Mouse (Mus musculus) G1E (cell line): Measurements from ENCODE around the gene Mrpl51. TPM values are rescaled to one million over a fixed set of nuclear protein-coding genes. Genes with fewer than 3 reads are reported as not detected.
A peak's percentile ranks its signal among the peaks of the same experiment; 100 is the strongest.

Experiments used
- ATAC-seq: 2 replicates; pipeline ENCODE4 v1.8.0; 2016; ENCODE audit warnings: mild to moderate bottlenecking; ENCODE audit not compliant: insufficient number of reproducible peaks, poor library complexity, low FRiP score, severe bottlenecking; ENCODE audit errors: extremely low read depth
- DNase-seq: peaks from one replicate; pipeline ENCODE4 v3.0.0; 2012; ENCODE audit warnings: low spot score
- H3K27me3 ChIP-seq: 2 replicates; pipeline ENCODE4 v1.6.1; 2012; ENCODE audit warnings: mild to moderate bottlenecking, low read length, inconsistent platforms; ENCODE audit not compliant: insufficient read depth
- H3K36me3 ChIP-seq: replicated peaks from 2 replicates; pipeline ENCODE3; 2012; ENCODE audit warnings: mild to moderate bottlenecking, inconsistent platforms
- H3K4me1 ChIP-seq: 2 replicates; pipeline ENCODE4 v1.6.1; 2012; ENCODE audit warnings: low read depth, low read length, inconsistent platforms, mixed read lengths; ENCODE audit not compliant: insufficient read depth
- H3K4me3 ChIP-seq: 2 replicates; pipeline ENCODE4 v1.5.1; 2012; ENCODE audit warnings: low read depth, mild to moderate bottlenecking, inconsistent platforms, low read length, moderate library complexity, mixed read lengths
- H3K9me3 ChIP-seq: replicated peaks from 2 replicates; pipeline ENCODE4 v1.6.1; 2012; ENCODE audit warnings: inconsistent platforms
- CTCF ChIP-seq: IDR thresholded peaks from 2 replicates; pipeline ENCODE4 v1.5.1; 2012; ENCODE audit warnings: low read depth, low read length, inconsistent platforms, mixed read lengths
- GATA1 ChIP-seq: IDR thresholded peaks from 2 replicates; pipeline ENCODE4 v1.6.1; 2012; ENCODE audit warnings: borderline replicate concordance, low read length, inconsistent platforms, mixed read lengths
- GATA2 ChIP-seq: IDR thresholded peaks from 2 replicates; pipeline ENCODE4 v1.6.1; 2012; ENCODE audit warnings: low read depth, low read length, inconsistent platforms, borderline replicate concordance
- POLR2AphosphoS5 ChIP-seq: IDR thresholded peaks from 2 replicates; pipeline ENCODE4 v1.6.1; 2012; ENCODE audit warnings: low read depth, low read length, inconsistent platforms; ENCODE audit not compliant: insufficient replicate concordance
- TAL1 ChIP-seq: conservative IDR thresholded peaks from 2 replicates; pipeline ENCODE4 v1.6.1; 2012; ENCODE audit warnings: low read depth, low read length, inconsistent platforms, mixed read lengths
- polyA plus RNA-seq: library from polyadenylated mRNA; stranded (reverse); fragments of >175 nt; gene quantifications from 2 replicates; pipeline ENCODE4 v1.2.3, GENCODE M21; 2012
- total RNA-seq, 2 experiments: library from RNA; stranded (forward) in 1 of 2; stranded (reverse) in 1 of 2; fragments of 200-1000 nt in 1 of 2; fragments of >200 nt in 1 of 2; fragmentation: Nextera tagmentation in 1 of 2; gene quantifications; 2 replicates each; pipeline ENCODE4 v1.2.3; 2014 to 2017

The Mrpl51 gene
- total and polyA plus RNA-seq, 3 experiments, result 59.6 to 156 (median 114) TPM

DNA sequence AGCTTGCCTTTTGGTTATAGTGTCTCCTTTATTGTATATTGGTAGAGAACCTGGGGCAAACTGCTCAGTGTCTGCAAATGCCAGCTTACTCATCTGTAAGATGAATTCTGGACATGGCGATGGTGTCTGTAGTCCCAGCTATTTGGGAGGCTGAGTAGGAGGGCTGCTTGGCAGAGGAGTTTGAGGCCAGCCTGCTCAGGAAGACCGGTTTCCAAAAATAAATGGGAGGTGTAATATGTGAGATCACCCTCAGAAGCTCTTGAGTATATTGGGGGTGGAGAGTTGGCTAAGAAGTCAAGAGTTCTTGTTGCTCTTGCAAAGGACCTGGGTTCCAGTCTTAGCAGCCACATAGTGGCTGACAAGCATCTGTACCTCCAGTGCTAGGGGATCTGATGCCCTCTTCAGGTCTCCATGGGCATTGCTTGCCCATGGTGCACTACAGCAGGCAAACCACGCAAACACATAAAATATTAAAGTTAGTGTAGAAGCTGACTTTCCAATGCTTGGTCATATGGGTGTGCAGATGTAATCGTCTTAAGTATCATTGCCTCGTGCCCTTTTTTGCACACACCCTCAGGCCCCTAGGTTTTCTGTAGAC lies 34.0 kb downstream of the Mrpl51 start:
- Histone ChIP-seq H3K27me3 (no peaks in the 10 kb centered on the region), H3K4me1 (peaks cover 6% of the 10 kb centered on the region), H3K4me3 (no peak overlapping the region), H3K36me3 (peaks cover 75% of the 10 kb centered on the region), H3K9me3 (no peaks in the 10 kb centered on the region)
- DNase-seq (no peak), ATAC-seq (peak; percentile 56)
- TF ChIP-seq TAL1 (no peak), CTCF (peak; percentile 67)

DNA sequence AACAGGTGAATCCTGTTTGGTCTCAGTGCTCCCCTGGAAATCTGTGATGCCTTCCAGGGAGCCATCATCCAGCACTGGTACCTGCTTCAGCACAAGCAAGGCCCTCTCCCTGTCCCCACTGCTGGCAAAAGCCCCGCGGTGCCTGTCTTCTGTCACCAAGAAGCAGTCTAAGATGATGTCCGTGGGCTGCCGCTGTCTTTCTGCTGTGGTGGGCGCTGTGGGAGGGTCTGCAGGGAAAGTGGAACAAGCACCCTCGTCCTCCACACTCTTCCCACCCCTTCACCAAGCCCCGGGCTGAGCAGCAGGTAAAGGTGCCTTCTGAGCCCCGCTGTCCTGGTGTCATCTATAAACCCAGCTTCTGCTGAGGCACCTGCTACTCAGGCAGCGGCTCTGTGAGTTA lies 39.0 kb downstream of the Mrpl51 start:
- H3K27me3 ChIP-seq, result no peaks in the 10 kb centered on the region
- peaks cover 40% of the 10 kb centered on the region for H3K36me3 ChIP-seq
- no peak for ATAC-seq
- peaks cover 44% of the 10 kb centered on the region for H3K4me1 ChIP-seq
- TF ChIP-seq POLR2AphosphoS5, result no peak
- TF ChIP-seq CTCF, result no peak
- TF ChIP-seq TAL1, result no peak
- no peak for TF ChIP-seq GATA2
- no peak for TF ChIP-seq GATA1
- H3K4me3 ChIP-seq, result peak overlapping the region; percentile 45; the same call in 1 of the 2 replicates
- H3K9me3 ChIP-seq, result no peaks in the 10 kb centered on the region
- no peak for DNase-seq

DNA sequence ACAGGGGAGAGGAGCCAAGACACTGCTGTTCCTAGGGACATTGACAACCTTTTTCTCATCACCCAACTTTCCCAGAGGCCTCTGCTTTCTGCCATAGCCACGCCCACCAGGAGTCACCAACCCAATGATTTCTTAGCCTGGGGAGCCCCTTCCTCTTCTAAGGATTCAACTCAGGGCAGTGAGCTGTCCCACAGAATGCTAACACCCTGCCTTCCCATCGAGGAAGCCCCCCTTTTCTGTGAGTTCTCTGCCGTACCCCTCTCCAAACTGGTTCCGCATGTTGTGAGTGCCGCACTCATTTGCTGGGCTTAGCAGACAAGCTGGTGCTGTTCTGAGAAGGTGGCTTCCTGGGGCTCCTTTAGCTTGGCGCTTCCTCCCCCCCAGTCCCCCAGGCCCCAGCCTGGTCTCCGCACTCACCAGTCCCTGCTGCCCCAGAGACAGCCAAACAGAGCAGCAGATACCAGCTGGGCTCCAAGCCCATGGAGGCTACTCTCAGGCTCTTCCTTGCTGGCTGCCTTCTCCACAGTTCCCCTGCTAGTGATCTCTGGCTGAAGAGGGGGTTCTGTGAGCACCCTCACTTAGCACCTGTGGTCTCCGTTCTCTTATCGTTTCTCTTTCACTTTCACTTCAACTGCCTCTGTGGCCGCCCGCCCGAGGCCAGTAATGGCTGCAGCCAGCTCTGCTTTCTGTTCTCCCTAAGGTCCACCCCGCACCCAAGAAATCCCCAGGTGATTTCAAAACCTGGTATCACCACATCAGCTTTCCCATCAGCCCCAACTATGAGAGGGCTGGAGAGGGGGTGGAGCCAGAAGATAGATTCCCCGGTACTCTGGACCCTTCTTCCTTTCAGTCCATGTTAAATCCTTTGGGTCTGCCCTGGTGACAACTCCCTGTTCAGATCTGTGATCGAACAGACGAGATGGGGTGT lies 39.8 kb downstream of the Mrpl51 start, which contains the start of gene Tapbpl:
Gene Tapbpl (minus strand): TSS at position 744 of the 928 bp plus-strand sequence.
- no peak for TF ChIP-seq CTCF
- TF ChIP-seq POLR2AphosphoS5, result no peak
- no peak for TF ChIP-seq GATA1
- no peak for TF ChIP-seq TAL1
- no peak for TF ChIP-seq GATA2
- H3K4me3 ChIP-seq, result peak within 1 kb of the TSS; percentile 74
- ATAC-seq (peak; percentile 67), DNase-seq (peak; percentile 85)
- peaks cover 44% of the 10 kb centered on the region for H3K4me1 ChIP-seq
- peaks cover 36% of the 10 kb centered on the region for H3K36me3 ChIP-seq
- no peaks in the 10 kb centered on the region for H3K27me3 ChIP-seq
- no peaks in the 10 kb centered on the region for H3K9me3 ChIP-seq

DNA sequence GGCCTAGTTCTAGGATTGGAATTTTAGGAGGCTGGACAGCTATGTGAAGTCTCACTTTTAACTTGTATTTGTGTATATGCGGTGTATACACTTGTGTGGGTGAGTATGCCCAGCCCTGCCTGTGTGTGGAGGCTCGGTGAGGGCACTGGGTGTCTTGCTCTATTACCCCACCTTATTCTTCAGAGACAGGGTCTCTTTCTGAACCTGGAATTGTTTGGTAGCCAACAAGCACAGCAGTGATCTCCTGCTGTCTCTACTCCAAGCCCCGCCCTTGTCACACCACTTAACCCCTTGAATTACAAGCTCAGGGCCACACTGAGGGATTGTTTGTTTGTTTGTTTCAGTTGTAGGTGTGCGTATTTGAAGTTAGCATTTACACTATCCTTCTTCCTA lies 40.4 kb downstream of the Mrpl51 start:
- TF ChIP-seq GATA2 (no peak), CTCF (no peak), GATA1 (no peak), POLR2AphosphoS5 (no peak), TAL1 (no peak)
- Histone ChIP-seq H3K27me3 (no peaks in the 10 kb centered on the region), H3K4me3 (peak overlapping the region; percentile 74), H3K36me3 (peaks cover 30% of the 10 kb centered on the region), H3K9me3 (no peaks in the 10 kb centered on the region), H3K4me1 (peaks cover 44% of the 10 kb centered on the region)
- no peak for DNase-seq
- peak; percentile 37; the same call in 1 of the 2 replicates for ATAC-seq

DNA sequence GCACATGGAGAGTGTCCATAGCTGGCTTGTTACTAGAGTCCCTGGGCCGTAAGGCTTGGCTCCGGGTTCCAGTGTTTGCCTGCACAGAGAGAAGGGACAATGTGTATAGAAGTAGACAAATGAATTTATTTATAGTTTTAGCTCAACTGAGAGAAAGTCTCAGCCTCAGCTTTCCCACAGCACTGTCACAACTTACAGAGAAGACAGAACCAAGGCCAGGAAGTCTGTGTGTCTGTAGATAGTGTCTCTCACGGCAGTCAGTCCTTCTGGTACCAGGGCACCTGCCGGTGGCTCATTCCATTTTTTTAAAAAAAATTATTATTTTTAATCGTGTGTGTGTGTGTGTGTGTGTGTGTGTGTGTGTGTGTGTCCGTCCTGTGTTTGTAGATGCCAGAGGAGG lies 40.9 kb downstream of the Mrpl51 start:
- ATAC-seq, result no peak
- DNase-seq, result no peak
- H3K9me3 ChIP-seq, result no peaks in the 10 kb centered on the region
- TF ChIP-seq POLR2AphosphoS5 (no peak), CTCF (no peak), TAL1 (no peak), GATA1 (no peak), GATA2 (no peak)
- peaks cover 44% of the 10 kb centered on the region for H3K4me1 ChIP-seq
- H3K36me3 ChIP-seq, result peaks cover 30% of the 10 kb centered on the region
- no peak overlapping the region; the same call in 1 of the 2 replicates for H3K4me3 ChIP-seq
- no peaks in the 10 kb centered on the region for H3K27me3 ChIP-seq

DNA sequence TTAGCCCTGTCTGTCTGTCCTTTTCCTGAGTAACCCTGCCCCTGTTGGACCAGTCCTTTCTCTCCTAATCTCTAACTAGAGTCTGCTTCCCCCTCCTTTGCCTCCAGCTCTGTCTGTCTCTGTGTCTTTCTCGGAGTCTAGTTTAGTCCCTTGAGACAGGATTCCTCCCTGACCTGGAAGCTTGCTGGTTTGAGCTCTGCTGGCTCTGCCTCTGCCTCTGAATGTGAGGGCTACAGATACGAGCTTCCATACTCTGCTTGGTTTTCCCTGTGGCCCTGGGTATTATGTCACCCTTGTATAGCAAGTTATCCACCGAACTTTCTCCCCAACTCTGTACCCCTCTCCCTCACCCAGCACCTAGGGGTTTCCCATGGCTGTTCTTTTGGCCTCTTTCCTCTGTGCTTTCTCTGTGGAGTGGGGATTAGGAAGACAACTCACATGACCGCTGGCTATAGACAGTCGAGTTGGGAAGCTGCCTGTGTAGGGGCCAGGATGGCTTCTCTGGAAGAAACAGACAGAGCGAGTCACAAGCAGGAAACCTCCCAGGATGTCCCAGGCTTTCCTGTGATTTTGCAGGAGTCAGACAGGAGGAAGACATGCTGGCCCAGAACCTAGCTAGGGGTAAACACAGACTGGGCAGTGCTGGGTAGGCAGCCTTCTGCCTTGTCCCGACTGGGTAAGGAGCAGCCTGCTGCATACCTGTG lies 42.4 kb downstream of the Mrpl51 start:
- Histone ChIP-seq H3K4me1 (peaks cover 41% of the 10 kb centered on the region), H3K4me3 (no peak overlapping the region), H3K27me3 (no peaks in the 10 kb centered on the region), H3K9me3 (no peaks in the 10 kb centered on the region), H3K36me3 (peaks cover 22% of the 10 kb centered on the region)
- ATAC-seq (no peak), DNase-seq (no peak)
- TF ChIP-seq CTCF, result no peak
- no peak for TF ChIP-seq GATA2
- TF ChIP-seq TAL1, result no peak
- TF ChIP-seq POLR2AphosphoS5, result no peak
- no peak for TF ChIP-seq GATA1
